Mouse (Mus musculus): ENCODE measurements around the gene Galnt2.

The Galnt2 gene

GRCm38 (mm10) chr8:124235536-124235935 lies 4.3 kb downstream of the Galnt2 start:
- DNase-seq = no peak

- no peak for DNase-seq
These were observed 8.2 kb downstream of the Galnt2 start for GRCm38 (mm10) chr8:124239350-124239749.

GRCm38 (mm10) chr8:124240932-124241331 lies 9.7 kb downstream of the Galnt2 start:
- no peak for DNase-seq

GRCm38 (mm10) chr8:124242208-124242607 lies 11.0 kb downstream of the Galnt2 start:
- DNase-seq = peak; percentile 98

GRCm38 (mm10) chr8:124242913-124243312 lies 11.7 kb downstream of the Galnt2 start:
- DNase-seq = no peak

- no peak for DNase-seq
These were observed 16.4 kb downstream of the Galnt2 start for GRCm38 (mm10) chr8:124247581-124247980.

- DNase-seq = no peak
These were observed 17.5 kb downstream of the Galnt2 start for GRCm38 (mm10) chr8:124248688-124249087.

- no peak for DNase-seq
These were observed 19.1 kb downstream of the Galnt2 start for GRCm38 (mm10) chr8:124250255-124250654.

GRCm38 (mm10) chr8:124250785-124251184 lies 19.6 kb downstream of the Galnt2 start:
- DNase-seq = peak; percentile 95

GRCm38 (mm10) chr8:124252533-124252950 lies 21.4 kb downstream of the Galnt2 start:
- no peak for DNase-seq

GRCm38 (mm10) chr8:124253939-124254338 lies 22.7 kb downstream of the Galnt2 start:
- no peak for DNase-seq

GRCm38 (mm10) chr8:124256841-124257240 lies 25.6 kb downstream of the Galnt2 start:
- DNase-seq = peak; percentile 97

GRCm38 (mm10) chr8:124257363-124257762 lies 26.2 kb downstream of the Galnt2 start:
- DNase-seq = peak; percentile 98

GRCm38 (mm10) chr8:124259146-124259545 lies 28.0 kb downstream of the Galnt2 start:
- DNase-seq = no peak

- DNase-seq = no peak
These were observed 28.7 kb downstream of the Galnt2 start for GRCm38 (mm10) chr8:124259925-124260324.

- no peak for DNase-seq
These were observed 29.2 kb downstream of the Galnt2 start for GRCm38 (mm10) chr8:124260371-124260770.

- DNase-seq = no peak
These were observed 31.9 kb downstream of the Galnt2 start for GRCm38 (mm10) chr8:124263058-124263457.

- DNase-seq = no peak
These were observed 32.8 kb downstream of the Galnt2 start for GRCm38 (mm10) chr8:124264032-124264431.

- no peak for DNase-seq
These were observed 33.5 kb downstream of the Galnt2 start for GRCm38 (mm10) chr8:124264671-124265070.

GRCm38 (mm10) chr8:124265130-124265529 lies 33.9 kb downstream of the Galnt2 start:
- no peak for DNase-seq

- peak; percentile 98 for DNase-seq
These were observed 34.6 kb downstream of the Galnt2 start for GRCm38 (mm10) chr8:124265798-124266197.

- DNase-seq = no peak
These were observed 36.0 kb downstream of the Galnt2 start for GRCm38 (mm10) chr8:124267206-124267605.

GRCm38 (mm10) chr8:124270504-124270903 lies 39.3 kb downstream of the Galnt2 start:
- peak; percentile 95 for DNase-seq

GRCm38 (mm10) chr8:124270904-124271303 lies 39.7 kb downstream of the Galnt2 start:
- no peak for DNase-seq

- no peak for DNase-seq
These were observed 40.3 kb downstream of the Galnt2 start for GRCm38 (mm10) chr8:124271518-124271917.

- no peak for DNase-seq
These were observed 41.6 kb downstream of the Galnt2 start for GRCm38 (mm10) chr8:124272792-124273191.

Measured in heart, adult 11 months (tissue).